Mouse (Mus musculus): ENCODE results near the gene Pxn. TPM values are rescaled to one million over a fixed set of nuclear protein-coding genes. Genes with fewer than 3 reads are reported as not detected.
"Not testable (repeated sequence)": the region's sequence is repeated elsewhere in the genome, so short reads cannot be mapped to it uniquely, and the experiment has no call there.

Gene Pxn
- polyA plus RNA-seq, 1 experiment from 2014 or later: 44.5 TPM

DNA sequence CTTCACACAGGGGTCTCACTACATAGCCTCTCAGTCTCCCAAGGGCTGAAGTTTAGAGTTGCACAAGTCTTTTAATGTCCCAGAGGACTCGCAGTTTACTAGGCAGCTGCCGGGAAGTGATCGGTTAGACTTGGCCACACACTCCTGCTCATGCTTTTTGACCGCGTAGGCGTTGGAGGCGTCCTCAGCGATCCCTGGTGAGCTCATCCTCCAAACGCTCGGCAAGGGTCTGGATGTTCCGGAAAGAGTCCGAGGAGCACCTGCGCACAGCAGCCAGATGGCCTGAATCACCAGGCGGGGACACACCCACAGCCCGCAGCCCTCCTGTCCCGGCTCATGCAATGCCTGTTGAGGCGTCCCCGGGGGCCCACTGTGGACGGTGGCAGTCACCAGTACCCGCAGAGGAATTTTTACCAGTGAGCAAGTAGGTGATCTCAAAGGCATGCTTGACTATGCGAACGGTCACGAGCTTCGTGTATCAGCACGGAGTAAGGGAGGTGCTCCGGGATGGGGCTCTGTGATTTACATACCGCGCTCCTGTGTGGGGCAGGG is 14.6 kb upstream of the Pxn start:
- no peaks in the 10 kb centered on the region for H3K27me3 ChIP-seq (ENCODE audit: control insufficient read depth, insufficient read depth, low read length)
- H3K4me1 ChIP-seq (ENCODE audit: control insufficient read depth, insufficient read depth, low read length): peaks cover 23% of the 10 kb centered on the region
- peak overlapping the region; percentile 60 for H3K4me2 ChIP-seq (ENCODE audit: low read depth, low read length)
- H3K9ac ChIP-seq (ENCODE audit: low read length): peak overlapping the region; percentile 53
- peak overlapping the region; percentile 35 for H3K4me3 ChIP-seq (replicated peaks; ENCODE audit: low read length)
- no peaks in the 10 kb centered on the region for H3K9me3 ChIP-seq (replicated peaks; ENCODE audit: control insufficient read depth, low read length)
- 3% methylated on average over 28 of the region's 28 CpGs for WGBS
- no peak for ATAC-seq (ENCODE audit: insufficient read depth, low FRiP score)
- peak overlapping the region; percentile 25 for H3K27ac ChIP-seq (ENCODE audit: low read length)
- no peaks in the 10 kb centered on the region for H3K36me3 ChIP-seq (ENCODE audit: control insufficient read depth, insufficient read depth, low read length)

DNA sequence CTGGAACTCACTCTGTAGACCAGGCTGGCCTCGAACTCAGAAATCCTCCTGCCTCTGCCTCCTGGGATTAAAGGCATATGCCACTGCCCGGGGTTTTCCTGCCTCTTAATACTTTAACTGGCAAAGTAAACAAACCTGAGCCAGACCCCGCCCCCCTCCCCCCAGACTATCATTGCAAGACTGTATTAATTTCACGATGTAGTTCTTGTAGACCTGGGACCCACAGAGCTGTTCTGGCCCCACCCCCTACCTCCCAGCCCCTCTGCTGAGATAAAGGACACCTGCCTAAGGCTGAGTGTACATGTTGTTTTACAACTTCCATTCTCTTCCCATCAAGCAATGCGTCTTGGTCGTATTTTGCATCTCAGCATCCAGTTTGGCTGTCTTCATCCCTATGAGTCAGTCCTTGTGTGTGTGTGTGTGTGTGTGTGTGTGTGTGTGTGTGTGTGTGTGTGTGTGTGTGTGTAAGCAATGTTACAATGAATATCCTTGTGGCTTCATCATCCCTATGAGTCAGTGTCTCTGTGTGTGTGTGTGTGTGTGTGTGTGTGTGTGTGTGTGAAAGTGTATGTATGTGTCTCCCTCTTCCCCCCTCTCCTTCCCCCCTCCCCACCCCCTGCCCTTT is 13.7 kb upstream of the Pxn start:
- H3K36me3 ChIP-seq (ENCODE audit: control insufficient read depth, insufficient read depth, low read length): no peaks in the 10 kb centered on the region

DNA sequence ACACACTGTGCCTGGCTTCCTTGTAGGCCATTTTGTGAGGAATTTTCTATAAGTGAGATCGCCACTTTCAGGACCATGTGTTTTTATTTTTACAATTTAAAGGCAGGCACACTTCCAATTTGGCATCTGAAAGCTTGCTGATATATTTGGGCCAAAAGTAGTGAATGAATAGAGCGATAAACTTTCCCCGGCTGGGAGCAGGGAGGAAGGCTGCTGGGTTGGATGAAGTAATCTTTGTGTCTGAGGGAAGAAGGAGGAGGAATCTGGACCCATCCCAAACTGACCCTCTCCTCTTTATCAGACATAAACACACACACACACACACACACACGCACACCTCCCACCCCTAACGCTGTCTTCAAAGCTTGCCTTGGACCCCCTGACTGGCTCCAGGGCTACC is 13.0 kb upstream of the Pxn start:
- ATAC-seq (ENCODE audit: insufficient read depth, low FRiP score): no peak
- Histone ChIP-seq H3K9me3 (replicated peaks; ENCODE audit: control insufficient read depth, low read length) (no peaks in the 10 kb centered on the region), H3K4me1 (ENCODE audit: control insufficient read depth, insufficient read depth, low read length) (peaks cover 23% of the 10 kb centered on the region), H3K4me3 (replicated peaks; ENCODE audit: low read length) (no peak overlapping the region), H3K27ac (ENCODE audit: low read length) (peak overlapping the region; percentile 79), H3K9ac (ENCODE audit: low read length) (peak overlapping the region; percentile 26; the same call in 1 of the 2 replicates), H3K27me3 (ENCODE audit: control insufficient read depth, insufficient read depth, low read length) (no peaks in the 10 kb centered on the region), H3K36me3 (ENCODE audit: control insufficient read depth, insufficient read depth, low read length) (no peaks in the 10 kb centered on the region), H3K4me2 (ENCODE audit: low read depth, low read length) (no peak overlapping the region)
- 46% methylated on average over 5 of the region's 5 CpGs for WGBS

More for the DNA sequence above, 13.7 kb upstream of the Pxn start:
- Histone ChIP-seq H3K27ac (ENCODE audit: low read length) (peak overlapping the region; percentile 79; the same call in 1 of the 2 replicates), H3K9ac (ENCODE audit: low read length) (no peak overlapping the region), H3K4me1 (ENCODE audit: control insufficient read depth, insufficient read depth, low read length) (peaks cover 23% of the 10 kb centered on the region), H3K27me3 (ENCODE audit: control insufficient read depth, insufficient read depth, low read length) (no peaks in the 10 kb centered on the region), H3K4me3 (replicated peaks; ENCODE audit: low read length) (no peak overlapping the region), H3K9me3 (replicated peaks; ENCODE audit: control insufficient read depth, low read length) (no peaks in the 10 kb centered on the region), H3K4me2 (ENCODE audit: low read depth, low read length) (no peak overlapping the region)
- no peak for ATAC-seq (ENCODE audit: insufficient read depth, low FRiP score)
- 49% methylated on average over 6 of the region's 6 CpGs for WGBS

DNA sequence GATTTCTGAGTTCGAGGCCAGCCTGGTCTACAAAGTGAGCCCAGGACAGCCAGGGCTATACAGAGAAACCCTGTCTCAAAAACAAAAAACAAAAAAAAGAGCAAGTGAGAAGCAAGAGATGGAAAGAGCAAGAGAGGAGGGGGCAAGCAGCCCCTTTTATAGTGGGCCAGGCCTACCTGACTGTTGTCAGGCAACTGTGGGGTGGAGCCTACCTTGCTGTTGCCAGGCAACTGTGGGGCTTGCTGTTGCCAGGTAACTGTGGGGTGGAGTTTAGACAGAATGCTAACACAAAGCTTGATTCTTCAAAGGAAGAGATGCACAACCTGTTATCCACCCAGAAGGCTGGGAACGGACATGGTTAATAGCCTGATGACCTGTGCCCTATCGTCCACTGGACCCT is 10.9 kb upstream of the Pxn start:
- 80% methylated on average over 3 of the region's 3 CpGs for WGBS
- H3K4me3 ChIP-seq (replicated peaks; ENCODE audit: low read length); H3K9me3 ChIP-seq (replicated peaks; ENCODE audit: control insufficient read depth, low read length); H3K4me2 ChIP-seq (ENCODE audit: low read depth, low read length); H3K9ac ChIP-seq (ENCODE audit: low read length); H3K36me3 ChIP-seq (ENCODE audit: control insufficient read depth, insufficient read depth, low read length); ATAC-seq (ENCODE audit: insufficient read depth, low FRiP score); H3K27ac ChIP-seq (ENCODE audit: low read length); H3K27me3 ChIP-seq (ENCODE audit: control insufficient read depth, insufficient read depth, low read length): not testable (repeated sequence)
- H3K4me1 ChIP-seq (ENCODE audit: control insufficient read depth, insufficient read depth, low read length): peaks cover 21% of the 10 kb centered on the region

DNA sequence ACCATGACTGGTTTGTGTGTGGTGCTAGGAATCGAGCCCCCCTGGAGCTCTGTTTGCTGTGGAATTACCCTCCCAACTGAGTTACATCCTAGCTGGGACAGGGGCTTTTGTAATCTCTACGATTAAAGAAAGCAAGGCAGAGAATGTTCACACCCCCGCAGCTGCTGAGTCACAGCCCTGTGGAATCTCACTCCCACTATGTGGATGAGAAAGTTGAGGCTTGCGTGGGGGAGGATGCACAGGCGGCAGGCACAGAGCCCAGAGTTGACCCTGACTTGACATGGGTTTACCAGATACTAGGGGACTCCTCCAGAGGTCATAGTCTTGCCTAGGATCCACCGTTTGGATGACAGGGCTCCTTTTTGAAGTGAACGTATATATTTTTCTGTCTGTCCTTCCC is 9.4 kb upstream of the Pxn start:
- Histone ChIP-seq H3K4me2 (ENCODE audit: low read depth, low read length) (no peak overlapping the region), H3K4me3 (replicated peaks; ENCODE audit: low read length) (no peak overlapping the region), H3K9me3 (replicated peaks; ENCODE audit: control insufficient read depth, low read length) (no peaks in the 10 kb centered on the region), H3K27ac (ENCODE audit: low read length) (no peak overlapping the region), H3K4me1 (ENCODE audit: control insufficient read depth, insufficient read depth, low read length) (peaks cover 10% of the 10 kb centered on the region), H3K27me3 (ENCODE audit: control insufficient read depth, insufficient read depth, low read length) (no peaks in the 10 kb centered on the region), H3K9ac (ENCODE audit: low read length) (no peak overlapping the region), H3K36me3 (ENCODE audit: control insufficient read depth, insufficient read depth, low read length) (no peaks in the 10 kb centered on the region)
- ATAC-seq (ENCODE audit: insufficient read depth, low FRiP score): no peak
- 68% methylated on average over 7 of the region's 7 CpGs for WGBS

DNA sequence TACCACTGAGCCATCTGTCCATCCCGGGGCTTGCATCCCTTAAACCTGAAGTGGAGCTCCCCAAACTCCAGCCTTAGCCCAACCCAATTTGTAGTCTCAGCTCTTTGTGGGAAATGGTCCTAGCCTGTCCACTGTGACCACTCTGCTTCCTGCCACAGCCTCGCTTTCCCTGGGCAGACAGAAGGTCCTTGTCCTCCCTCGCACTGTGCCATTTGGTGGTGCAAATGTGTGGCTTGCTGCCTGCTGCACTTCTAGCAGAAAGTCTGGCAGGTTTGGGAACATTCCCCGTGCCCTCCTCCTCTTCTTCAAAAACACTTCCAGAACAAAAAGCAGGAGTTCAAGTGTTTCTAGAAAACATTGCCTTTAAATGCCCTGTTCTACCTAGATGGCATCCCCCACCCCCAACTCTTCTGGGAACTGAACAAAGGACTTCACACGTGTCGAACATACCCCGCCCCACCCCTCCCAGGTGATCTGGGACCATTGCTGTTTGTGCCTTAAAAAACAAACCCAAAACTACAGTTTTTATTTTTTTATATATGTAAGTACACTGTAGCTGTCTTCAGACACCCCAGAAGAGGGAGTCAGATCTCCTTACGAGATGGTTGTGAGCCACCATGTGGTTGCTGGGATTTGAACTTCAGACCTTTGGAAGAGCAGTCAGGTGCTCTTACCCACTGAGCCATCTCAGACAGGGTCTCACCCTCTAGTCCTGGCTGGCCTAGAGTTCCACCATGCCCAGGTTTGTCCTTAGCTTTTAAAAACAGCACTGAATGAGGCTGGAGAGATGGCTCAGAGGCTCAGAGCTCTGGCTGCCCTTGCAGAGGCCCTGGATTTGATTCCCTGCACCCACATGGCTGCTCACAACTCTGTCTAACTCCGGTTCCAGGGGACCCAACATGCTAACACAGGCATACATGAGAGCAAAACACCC is 7.9 kb upstream of the Pxn start:
- 52% methylated on average over 9 of the region's 9 CpGs for WGBS

DNA sequence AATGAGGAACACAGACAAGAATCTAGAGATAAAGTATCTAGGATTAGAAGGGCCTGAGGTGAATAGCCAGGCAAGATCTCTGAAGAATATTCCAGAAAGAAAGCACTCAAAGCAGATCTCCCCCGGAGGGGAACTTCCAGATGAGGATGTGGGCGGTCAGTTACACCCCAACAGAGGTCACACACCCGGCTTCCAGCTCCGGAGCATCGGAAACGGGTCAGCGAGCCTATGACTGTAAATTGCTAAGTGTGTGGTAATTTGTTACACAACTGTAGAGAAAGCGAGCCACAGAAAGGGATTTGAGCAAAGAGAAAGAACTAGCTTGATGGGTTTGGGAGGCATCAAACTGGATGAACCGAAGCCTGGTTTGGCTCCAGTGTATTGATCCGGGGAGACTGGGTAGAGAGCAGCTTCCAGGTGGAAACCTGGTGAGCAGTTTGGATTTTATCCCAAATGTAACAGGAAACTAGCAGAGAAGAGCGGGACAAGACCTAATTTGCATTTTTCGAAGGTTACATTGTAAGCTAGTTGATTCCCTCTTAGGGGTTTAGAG is 6.0 kb upstream of the Pxn start:
- no peaks in the 10 kb centered on the region for H3K9me3 ChIP-seq (replicated peaks; ENCODE audit: control insufficient read depth, low read length)
- H3K4me1 ChIP-seq (ENCODE audit: control insufficient read depth, insufficient read depth, low read length): no peaks in the 10 kb centered on the region
- no peaks in the 10 kb centered on the region for H3K36me3 ChIP-seq (ENCODE audit: control insufficient read depth, insufficient read depth, low read length)
- no peak for ATAC-seq (ENCODE audit: insufficient read depth, low FRiP score)
- H3K27me3 ChIP-seq (ENCODE audit: control insufficient read depth, insufficient read depth, low read length): no peaks in the 10 kb centered on the region
- no peak overlapping the region for H3K4me2 ChIP-seq (ENCODE audit: low read depth, low read length)
- H3K27ac ChIP-seq (ENCODE audit: low read length): no peak overlapping the region; the same call in 1 of the 2 replicates
- H3K4me3 ChIP-seq (replicated peaks; ENCODE audit: low read length): no peak overlapping the region
- no peak overlapping the region for H3K9ac ChIP-seq (ENCODE audit: low read length)
- WGBS: 80% methylated on average over 12 of the region's 12 CpGs

More for the DNA sequence above, 7.9 kb upstream of the Pxn start:
- no peaks in the 10 kb centered on the region for H3K9me3 ChIP-seq (replicated peaks; ENCODE audit: control insufficient read depth, low read length)
- H3K27ac ChIP-seq (ENCODE audit: low read length): no peak overlapping the region
- no peaks in the 10 kb centered on the region for H3K36me3 ChIP-seq (ENCODE audit: control insufficient read depth, insufficient read depth, low read length)
- no peaks in the 10 kb centered on the region for H3K27me3 ChIP-seq (ENCODE audit: control insufficient read depth, insufficient read depth, low read length)
- H3K4me1 ChIP-seq (ENCODE audit: control insufficient read depth, insufficient read depth, low read length): peaks cover 6% of the 10 kb centered on the region
- no peak overlapping the region for H3K9ac ChIP-seq (ENCODE audit: low read length)
- no peak overlapping the region for H3K4me2 ChIP-seq (ENCODE audit: low read depth, low read length)
- H3K4me3 ChIP-seq (replicated peaks; ENCODE audit: low read length): no peak overlapping the region
- no peak for ATAC-seq (ENCODE audit: insufficient read depth, low FRiP score)

DNA sequence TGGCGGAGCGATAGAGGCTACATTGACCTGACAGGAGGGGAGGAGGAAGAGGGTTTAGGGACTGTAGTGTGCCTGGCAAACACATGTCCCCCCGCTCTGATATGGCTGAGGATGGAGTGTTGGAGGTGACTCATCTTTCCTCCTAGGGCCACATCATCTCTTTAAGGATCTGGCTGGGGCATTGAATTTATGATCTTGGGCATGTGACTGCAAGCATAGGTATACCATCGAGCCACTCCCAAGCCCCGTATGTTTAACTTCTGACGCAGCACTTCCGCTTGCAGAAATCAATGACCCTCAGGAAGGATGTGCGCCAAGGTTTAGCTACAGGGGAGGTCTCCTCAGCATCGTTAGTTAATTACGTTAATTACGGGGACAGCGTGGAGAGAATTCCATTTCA is 3.4 kb upstream of the Pxn start:
- H3K27me3 ChIP-seq (ENCODE audit: control insufficient read depth, insufficient read depth, low read length): no peaks in the 10 kb centered on the region
- 55% methylated on average over 12 of the region's 12 CpGs for WGBS
- peaks cover 10% of the 10 kb centered on the region for H3K4me1 ChIP-seq (ENCODE audit: control insufficient read depth, insufficient read depth, low read length)
- H3K27ac ChIP-seq (ENCODE audit: low read length): no peak overlapping the region
- H3K36me3 ChIP-seq (ENCODE audit: control insufficient read depth, insufficient read depth, low read length): no peaks in the 10 kb centered on the region
- no peaks in the 10 kb centered on the region for H3K9me3 ChIP-seq (replicated peaks; ENCODE audit: control insufficient read depth, low read length)
- no peak overlapping the region for H3K9ac ChIP-seq (ENCODE audit: low read length)
- no peak overlapping the region for H3K4me2 ChIP-seq (ENCODE audit: low read depth, low read length)
- H3K4me3 ChIP-seq (replicated peaks; ENCODE audit: low read length): no peak overlapping the region
- ATAC-seq (ENCODE audit: insufficient read depth, low FRiP score): no peak

DNA sequence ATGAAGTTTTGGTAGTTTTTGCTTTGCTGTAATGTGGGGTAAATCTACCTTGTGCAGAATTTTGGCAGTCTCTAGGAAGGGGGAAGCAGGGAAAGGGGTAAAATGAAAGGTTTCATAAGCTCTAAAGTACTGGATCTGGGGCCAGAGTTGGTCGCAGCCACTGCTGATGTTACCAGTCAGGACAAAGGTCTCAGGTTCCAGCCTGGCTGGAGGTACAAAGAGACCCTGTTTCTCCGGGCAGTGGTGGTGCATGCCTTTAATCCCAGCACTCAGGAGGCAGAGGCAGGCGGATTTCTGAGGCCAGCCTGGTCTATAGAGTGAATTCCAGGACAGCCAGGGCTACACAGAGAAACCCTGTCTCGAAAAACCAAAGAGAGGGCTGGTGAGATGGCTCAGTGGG is 859 bp upstream of the Pxn start:
- not testable (repeated sequence) for ATAC-seq (ENCODE audit: insufficient read depth, low FRiP score); H3K4me2 ChIP-seq (ENCODE audit: low read depth, low read length); H3K27me3 ChIP-seq (ENCODE audit: control insufficient read depth, insufficient read depth, low read length); H3K27ac ChIP-seq (ENCODE audit: low read length); H3K4me3 ChIP-seq (replicated peaks; ENCODE audit: low read length); H3K36me3 ChIP-seq (ENCODE audit: control insufficient read depth, insufficient read depth, low read length); H3K9me3 ChIP-seq (replicated peaks; ENCODE audit: control insufficient read depth, low read length); H3K9ac ChIP-seq (ENCODE audit: low read length)
- WGBS: 66% methylated on average over 4 of the region's 4 CpGs
- peaks cover 31% of the 10 kb centered on the region for H3K4me1 ChIP-seq (ENCODE audit: control insufficient read depth, insufficient read depth, low read length)

Measured in stomach, embryonic 16.5 days (tissue).